Mouse (Mus musculus): ENCODE measurements around the gene Tnrc18.

Tnrc18 gene

GRCm38 (mm10) chr5:142692248-142692647 lies 125.2 kb downstream of the Tnrc18 start, which contains the start of gene Slc29a4:
TSS of gene Slc29a4 (plus strand) at chr5:142692512.
- DNase-seq (ENCODE audit: low read depth, low spot score), result no peak

GRCm38 (mm10) chr5:142690343-142690742 lies 127.1 kb downstream of the Tnrc18 start:
- DNase-seq (ENCODE audit: low read depth, low spot score), result no peak

- no peak for DNase-seq (ENCODE audit: low read depth, low spot score)
Measured at GRCm38 (mm10) chr5:142688866-142689265, 128.6 kb downstream of the Tnrc18 start.

- no peak for DNase-seq (ENCODE audit: low read depth, low spot score)
Measured at GRCm38 (mm10) chr5:142682529-142682928, 134.9 kb downstream of the Tnrc18 start.

- DNase-seq (ENCODE audit: low read depth, low spot score), result no peak
Measured at GRCm38 (mm10) chr5:142681911-142682310, 135.6 kb downstream of the Tnrc18 start.

GRCm38 (mm10) chr5:142679065-142679464 lies 138.4 kb downstream of the Tnrc18 start:
- DNase-seq (ENCODE audit: low read depth, low spot score), result no peak

- no peak for DNase-seq (ENCODE audit: low read depth, low spot score)
Measured at GRCm38 (mm10) chr5:142678141-142678571, 139.3 kb downstream of the Tnrc18 start.

Measured in embryo, embryonic 11.5 days (tissue).